Mouse (Mus musculus): ENCODE results near the gene Tsc22d3. TPM values are rescaled to one million over a fixed set of nuclear protein-coding genes. Genes with fewer than 3 reads are reported as not detected.

The Tsc22d3 gene
- polyA plus RNA-seq, 1 experiment from 2014 or later, result 137 TPM

DNA sequence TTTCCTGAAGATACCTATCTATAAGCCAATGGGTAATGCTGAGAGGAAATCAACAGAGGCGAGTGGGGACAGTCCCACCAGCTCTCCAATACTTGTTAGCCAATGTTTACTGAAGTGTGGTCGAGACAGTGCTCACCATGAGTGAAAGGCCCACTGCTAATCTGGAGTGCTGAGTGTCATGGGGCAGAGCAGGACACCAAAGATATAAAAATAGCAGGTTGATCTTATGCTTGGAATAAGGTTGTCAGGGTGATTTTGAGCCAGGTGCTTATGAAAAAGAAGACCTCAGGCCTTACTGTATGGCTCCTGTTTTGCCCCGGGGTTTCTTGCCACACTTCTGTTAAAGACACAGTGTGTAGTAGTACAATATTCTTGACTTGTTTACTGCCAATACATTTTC is 20.0 kb downstream of the Tsc22d3 start:
- H3K4me2 ChIP-seq (ENCODE audit: low read depth, low read length), result no peak overlapping the region
- no peaks in the 10 kb centered on the region for H3K4me1 ChIP-seq (ENCODE audit: control insufficient read depth, insufficient read depth, low read length)
- no peak overlapping the region for H3K9ac ChIP-seq (replicated peaks; ENCODE audit: low read length)
- ATAC-seq (replicated peaks; ENCODE audit: insufficient number of reproducible peaks, low FRiP score, low TSS enrichment, low read depth), result no peak
- DNase-seq (ENCODE audit: low spot score), result no peak
- no peaks in the 10 kb centered on the region for H3K36me3 ChIP-seq (replicated peaks; ENCODE audit: control insufficient read depth, insufficient read depth, low read depth, low read length)
- H3K9me3 ChIP-seq (replicated peaks; ENCODE audit: control insufficient read depth, low read length), result no peaks in the 10 kb centered on the region
- H3K27me3 ChIP-seq (ENCODE audit: control insufficient read depth, insufficient read depth, low read length), result peaks cover 3% of the 10 kb centered on the region; the same call in 1 of the 2 replicates
- H3K4me3 ChIP-seq (ENCODE audit: low read depth, low read length), result no peak overlapping the region
- no peak overlapping the region for H3K27ac ChIP-seq (replicated peaks; ENCODE audit: low read depth, low read length)
- 83% methylated on average over 3 of the region's 3 CpGs for WGBS

DNA sequence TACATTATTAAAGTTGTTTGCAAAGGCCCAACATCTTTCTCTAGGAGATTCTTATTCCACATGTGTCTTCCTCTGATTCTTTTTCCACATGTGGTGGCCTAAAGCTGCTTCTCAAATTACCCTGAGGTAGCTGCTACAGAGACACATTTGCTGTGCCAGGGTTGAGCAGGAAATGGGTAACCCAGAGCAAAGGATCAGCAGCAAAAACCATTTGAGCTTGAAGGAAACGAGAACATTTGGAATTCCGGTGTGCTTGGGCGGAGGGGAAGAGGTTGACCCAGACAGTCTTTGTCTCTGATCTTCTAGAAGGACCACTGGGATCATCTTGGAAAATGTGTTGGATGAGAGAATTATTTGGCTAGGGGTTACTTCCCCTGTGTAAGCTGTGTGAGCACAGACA is 24.8 kb downstream of the Tsc22d3 start:
- H3K9me3 ChIP-seq (replicated peaks; ENCODE audit: control insufficient read depth, low read length), result no peaks in the 10 kb centered on the region
- 57% methylated on average over 3 of the region's 3 CpGs for WGBS
- ATAC-seq (replicated peaks; ENCODE audit: insufficient number of reproducible peaks, low FRiP score, low TSS enrichment, low read depth) (no peak), DNase-seq (ENCODE audit: low spot score) (no peak)
- H3K4me3 ChIP-seq (ENCODE audit: low read depth, low read length), result no peak overlapping the region
- H3K27me3 ChIP-seq (ENCODE audit: control insufficient read depth, insufficient read depth, low read length), result peaks cover 2% of the 10 kb centered on the region; the same call in 1 of the 2 replicates
- H3K27ac ChIP-seq (replicated peaks; ENCODE audit: low read depth, low read length), result no peak overlapping the region
- no peak overlapping the region for H3K9ac ChIP-seq (replicated peaks; ENCODE audit: low read length)
- H3K4me2 ChIP-seq (ENCODE audit: low read depth, low read length), result no peak overlapping the region
- no peaks in the 10 kb centered on the region for H3K36me3 ChIP-seq (replicated peaks; ENCODE audit: control insufficient read depth, insufficient read depth, low read depth, low read length)
- no peaks in the 10 kb centered on the region for H3K4me1 ChIP-seq (ENCODE audit: control insufficient read depth, insufficient read depth, low read length)

DNA sequence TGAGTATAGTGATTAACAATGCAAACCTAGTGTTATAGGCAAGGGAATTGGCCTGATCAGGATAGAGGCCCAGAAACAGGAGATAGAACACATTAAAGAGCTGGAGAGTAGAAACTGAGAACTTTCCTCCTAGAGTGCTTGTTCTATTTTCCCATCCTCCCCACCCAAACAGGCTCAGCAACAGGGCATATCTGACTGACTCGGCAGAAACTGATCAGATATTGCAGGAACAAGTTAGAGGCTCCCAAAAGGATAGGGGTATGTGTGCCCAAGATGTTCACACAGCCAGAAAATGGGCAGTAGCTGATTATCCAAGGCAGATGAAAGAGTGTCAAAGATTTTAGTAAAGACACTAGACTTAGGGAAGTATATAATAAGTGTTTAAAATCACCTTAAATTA is 25.3 kb downstream of the Tsc22d3 start:
- Histone ChIP-seq H3K4me1 (ENCODE audit: control insufficient read depth, insufficient read depth, low read length) (no peaks in the 10 kb centered on the region), H3K9ac (replicated peaks; ENCODE audit: low read length) (no peak overlapping the region), H3K4me3 (ENCODE audit: low read depth, low read length) (no peak overlapping the region), H3K4me2 (ENCODE audit: low read depth, low read length) (no peak overlapping the region), H3K9me3 (replicated peaks; ENCODE audit: control insufficient read depth, low read length) (no peaks in the 10 kb centered on the region), H3K36me3 (replicated peaks; ENCODE audit: control insufficient read depth, insufficient read depth, low read depth, low read length) (no peaks in the 10 kb centered on the region), H3K27ac (replicated peaks; ENCODE audit: low read depth, low read length) (no peak overlapping the region), H3K27me3 (ENCODE audit: control insufficient read depth, insufficient read depth, low read length) (0 out of 2 replicates have a peak, but pooled peaks cover 2% of the 10 kb centered on the region)
- ATAC-seq (replicated peaks; ENCODE audit: insufficient number of reproducible peaks, low FRiP score, low TSS enrichment, low read depth) (no peak), DNase-seq (ENCODE audit: low spot score) (no peak)
- WGBS, result 69% methylated on average over 1 of the region's 1 CpGs

DNA sequence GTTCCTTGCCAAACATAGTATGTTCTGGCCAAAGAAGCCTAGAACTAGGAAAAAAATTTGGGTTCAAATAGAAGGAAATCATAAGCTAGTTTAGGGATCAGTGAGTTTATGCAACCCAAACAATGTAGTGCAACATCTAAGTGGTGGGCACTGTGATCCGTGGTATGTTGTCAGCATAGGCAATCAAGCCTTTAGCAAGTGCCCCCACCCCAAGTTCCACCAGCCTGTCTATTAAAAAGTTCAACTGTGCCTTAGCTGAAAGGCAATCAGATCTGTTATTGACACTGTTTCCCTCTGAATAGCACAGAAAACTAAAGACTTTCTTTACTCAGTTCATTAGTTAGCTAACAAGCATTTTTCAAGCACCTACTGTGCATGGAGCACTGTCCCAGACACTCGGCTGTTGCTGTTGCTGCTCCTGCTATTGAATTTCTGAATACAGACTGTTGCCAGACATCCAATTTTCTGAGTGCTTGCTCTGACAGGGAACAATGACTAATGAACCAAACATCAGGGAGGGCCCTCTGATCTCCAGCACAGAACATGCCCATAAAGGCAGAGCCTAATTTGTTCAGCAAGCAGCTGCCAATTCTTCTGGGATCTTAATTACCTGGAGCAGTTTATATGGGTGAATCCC is 27.6 kb downstream of the Tsc22d3 start:
- H3K9ac ChIP-seq (replicated peaks; ENCODE audit: low read length), result no peak overlapping the region
- H3K9me3 ChIP-seq (replicated peaks; ENCODE audit: control insufficient read depth, low read length), result no peaks in the 10 kb centered on the region
- H3K4me3 ChIP-seq (ENCODE audit: low read depth, low read length), result no peak overlapping the region
- no peak overlapping the region for H3K4me2 ChIP-seq (ENCODE audit: low read depth, low read length)
- no peak overlapping the region for H3K27ac ChIP-seq (replicated peaks; ENCODE audit: low read depth, low read length)
- H3K27me3 ChIP-seq (ENCODE audit: control insufficient read depth, insufficient read depth, low read length), result peaks cover 2% of the 10 kb centered on the region; the same call in 1 of the 2 replicates
- H3K4me1 ChIP-seq (ENCODE audit: control insufficient read depth, insufficient read depth, low read length), result no peaks in the 10 kb centered on the region
- WGBS, result 45% methylated on average over 2 of the region's 2 CpGs
- no peaks in the 10 kb centered on the region for H3K36me3 ChIP-seq (replicated peaks; ENCODE audit: control insufficient read depth, insufficient read depth, low read depth, low read length)
- ATAC-seq (replicated peaks; ENCODE audit: insufficient number of reproducible peaks, low FRiP score, low TSS enrichment, low read depth), result no peak
- no peak for DNase-seq (ENCODE audit: low spot score)

DNA sequence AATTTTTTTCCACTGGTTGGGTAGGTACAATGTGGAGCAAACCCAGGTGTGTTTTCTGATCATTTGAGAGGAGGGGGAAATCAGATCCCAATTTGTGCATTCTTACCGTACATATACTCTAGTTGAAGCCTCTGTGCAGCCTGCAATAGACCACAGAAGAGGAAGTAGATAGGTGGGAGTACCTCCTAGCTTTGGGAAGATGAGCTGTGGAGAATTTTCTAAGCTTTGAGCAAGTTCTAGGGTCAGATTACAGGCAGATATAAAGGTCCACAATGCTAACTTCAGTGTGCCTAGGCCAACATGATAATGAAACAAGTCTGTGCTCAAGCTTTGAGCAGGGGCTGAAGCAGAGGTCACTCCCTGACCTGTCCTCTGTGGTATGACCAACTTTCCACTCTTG is 30.9 kb downstream of the Tsc22d3 start:
- Histone ChIP-seq H3K36me3 (replicated peaks; ENCODE audit: control insufficient read depth, insufficient read depth, low read depth, low read length) (no peaks in the 10 kb centered on the region), H3K4me1 (ENCODE audit: control insufficient read depth, insufficient read depth, low read length) (no peaks in the 10 kb centered on the region), H3K9ac (replicated peaks; ENCODE audit: low read length) (no peak overlapping the region), H3K4me2 (ENCODE audit: low read depth, low read length) (no peak overlapping the region), H3K27me3 (ENCODE audit: control insufficient read depth, insufficient read depth, low read length) (peaks cover 2% of the 10 kb centered on the region; the same call in 1 of the 2 replicates), H3K4me3 (ENCODE audit: low read depth, low read length) (no peak overlapping the region), H3K27ac (replicated peaks; ENCODE audit: low read depth, low read length) (no peak overlapping the region), H3K9me3 (replicated peaks; ENCODE audit: control insufficient read depth, low read length) (no peaks in the 10 kb centered on the region)
- no peak for DNase-seq (ENCODE audit: low spot score)
- no peak for ATAC-seq (replicated peaks; ENCODE audit: insufficient number of reproducible peaks, low FRiP score, low TSS enrichment, low read depth)
- WGBS, result 93% methylated on average over 1 of the region's 1 CpGs

DNA sequence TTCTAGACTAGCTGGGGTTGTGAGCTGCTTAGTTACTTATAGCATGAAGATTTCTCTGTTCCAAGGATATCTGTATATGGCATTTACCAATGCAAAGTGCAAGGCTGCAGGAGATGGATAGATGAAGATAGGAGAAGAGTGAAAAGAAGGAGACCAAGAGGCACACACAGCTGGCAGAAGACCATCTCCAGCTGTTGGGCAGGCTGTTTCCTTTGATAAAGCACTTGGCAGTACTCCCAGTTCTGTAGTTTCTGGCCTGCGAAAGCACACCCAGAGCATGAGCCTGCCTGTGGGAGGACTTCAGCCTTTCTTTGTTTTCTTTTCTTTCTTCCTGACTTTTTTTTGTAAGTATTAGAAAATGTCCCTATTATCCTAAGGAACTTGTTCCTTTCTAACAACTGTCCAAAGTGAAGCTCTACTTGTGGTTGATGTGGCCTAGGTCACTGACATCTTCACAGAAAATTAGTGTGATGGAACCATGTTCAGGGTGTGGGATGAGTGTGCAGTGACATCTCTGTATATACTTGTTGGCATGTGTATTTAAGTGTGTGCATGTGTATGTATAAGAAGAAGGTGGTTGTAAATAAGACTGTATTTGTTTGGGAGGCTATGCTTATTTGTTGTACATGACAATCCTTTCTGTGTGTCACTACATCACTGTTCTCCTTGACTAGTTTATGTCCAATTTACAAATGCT is 32.6 kb downstream of the Tsc22d3 start:
- Histone ChIP-seq H3K4me1 (ENCODE audit: control insufficient read depth, insufficient read depth, low read length) (no peaks in the 10 kb centered on the region), H3K27me3 (ENCODE audit: control insufficient read depth, insufficient read depth, low read length) (no peaks in the 10 kb centered on the region; the same call in 1 of the 2 replicates), H3K36me3 (replicated peaks; ENCODE audit: control insufficient read depth, insufficient read depth, low read depth, low read length) (no peaks in the 10 kb centered on the region), H3K4me2 (ENCODE audit: low read depth, low read length) (no peak overlapping the region), H3K4me3 (ENCODE audit: low read depth, low read length) (no peak overlapping the region), H3K9ac (replicated peaks; ENCODE audit: low read length) (no peak overlapping the region), H3K27ac (replicated peaks; ENCODE audit: low read depth, low read length) (no peak overlapping the region), H3K9me3 (replicated peaks; ENCODE audit: control insufficient read depth, low read length) (no peaks in the 10 kb centered on the region)
- DNase-seq (ENCODE audit: low spot score), result no peak
- ATAC-seq (replicated peaks; ENCODE audit: insufficient number of reproducible peaks, low FRiP score, low TSS enrichment, low read depth), result no peak
- 70% methylated on average over 1 of the region's 1 CpGs for WGBS

DNA sequence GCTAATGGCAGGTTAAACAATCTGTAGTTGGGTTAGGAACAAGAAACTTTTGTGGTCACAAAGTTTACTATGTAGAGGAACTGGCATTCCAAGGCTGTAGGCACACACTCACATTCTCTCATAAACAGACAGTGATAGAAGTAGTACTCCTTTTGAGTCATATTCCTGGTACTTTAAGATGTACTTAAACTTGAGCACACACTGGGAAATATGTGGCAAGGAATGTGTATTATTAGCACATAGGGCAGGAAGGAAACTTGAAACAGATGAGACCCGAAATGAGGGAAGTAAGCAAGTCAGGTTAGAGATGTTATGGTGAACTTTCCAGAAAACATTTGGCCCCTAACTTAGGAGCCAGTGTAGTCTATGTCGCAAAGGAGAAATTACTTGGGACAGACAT is 34.7 kb downstream of the Tsc22d3 start:
- no peak overlapping the region for H3K4me3 ChIP-seq (ENCODE audit: low read depth, low read length)
- no peaks in the 10 kb centered on the region for H3K4me1 ChIP-seq (ENCODE audit: control insufficient read depth, insufficient read depth, low read length)
- no peaks in the 10 kb centered on the region for H3K9me3 ChIP-seq (replicated peaks; ENCODE audit: control insufficient read depth, low read length)
- ATAC-seq (replicated peaks; ENCODE audit: insufficient number of reproducible peaks, low FRiP score, low TSS enrichment, low read depth) (no peak), DNase-seq (ENCODE audit: low spot score) (no peak)
- 87% methylated on average over 2 of the region's 2 CpGs for WGBS
- H3K9ac ChIP-seq (replicated peaks; ENCODE audit: low read length), result no peak overlapping the region
- no peak overlapping the region for H3K4me2 ChIP-seq (ENCODE audit: low read depth, low read length)
- H3K36me3 ChIP-seq (replicated peaks; ENCODE audit: control insufficient read depth, insufficient read depth, low read depth, low read length), result no peaks in the 10 kb centered on the region
- no peaks in the 10 kb centered on the region; the same call in 1 of the 2 replicates for H3K27me3 ChIP-seq (ENCODE audit: control insufficient read depth, insufficient read depth, low read length)
- H3K27ac ChIP-seq (replicated peaks; ENCODE audit: low read depth, low read length), result no peak overlapping the region

DNA sequence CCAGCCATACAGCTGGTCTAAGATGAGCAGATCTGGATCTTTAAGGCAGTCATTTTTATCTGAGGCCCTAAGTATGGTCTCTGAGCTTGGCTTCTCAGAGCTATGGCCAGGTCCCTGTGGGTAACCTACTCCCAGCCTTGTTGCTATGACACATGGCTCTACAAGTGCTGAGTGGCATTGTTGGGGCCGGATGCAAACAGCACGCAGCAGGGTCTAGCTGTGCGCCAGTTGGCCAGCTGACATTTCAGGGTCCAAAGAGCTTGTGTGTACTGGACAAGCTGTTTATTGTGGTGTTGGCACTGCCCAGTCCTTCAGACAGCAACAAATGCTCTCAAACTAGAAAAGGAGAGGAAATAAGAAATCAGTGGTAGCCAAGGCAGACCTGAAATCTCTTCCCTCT is 35.2 kb downstream of the Tsc22d3 start:
- WGBS, result 90% methylated on average over 3 of the region's 3 CpGs
- Histone ChIP-seq H3K27me3 (ENCODE audit: control insufficient read depth, insufficient read depth, low read length) (no peaks in the 10 kb centered on the region; the same call in 1 of the 2 replicates), H3K36me3 (replicated peaks; ENCODE audit: control insufficient read depth, insufficient read depth, low read depth, low read length) (no peaks in the 10 kb centered on the region), H3K4me2 (ENCODE audit: low read depth, low read length) (no peak overlapping the region), H3K9me3 (replicated peaks; ENCODE audit: control insufficient read depth, low read length) (no peaks in the 10 kb centered on the region), H3K9ac (replicated peaks; ENCODE audit: low read length) (no peak overlapping the region), H3K4me1 (ENCODE audit: control insufficient read depth, insufficient read depth, low read length) (no peaks in the 10 kb centered on the region), H3K27ac (replicated peaks; ENCODE audit: low read depth, low read length) (no peak overlapping the region), H3K4me3 (ENCODE audit: low read depth, low read length) (no peak overlapping the region)
- ATAC-seq (replicated peaks; ENCODE audit: insufficient number of reproducible peaks, low FRiP score, low TSS enrichment, low read depth) (no peak), DNase-seq (ENCODE audit: low spot score) (no peak)

All from embryonic facial prominence, embryonic 11.5 days (tissue).